Mouse (Mus musculus) ES-Bruce4 (cell line): ENCODE data around the gene Gm3952.

ENCODE experiments used
- CTCF ChIP-seq: IDR thresholded peaks from one replicate; pipeline ENCODE4 v1.8.1; 2011; ENCODE audit warnings: low read depth, low read length
- EP300 ChIP-seq: IDR thresholded peaks from 2 replicates; pipeline ENCODE4 v1.6.1; 2011; ENCODE audit warnings: low read depth, low read length; ENCODE audit not compliant: insufficient read depth
- POLR2A ChIP-seq: IDR thresholded peaks from one replicate; pipeline ENCODE4 v1.8.1; 2011; ENCODE audit warnings: low read length; ENCODE audit not compliant: insufficient read depth

DNA sequence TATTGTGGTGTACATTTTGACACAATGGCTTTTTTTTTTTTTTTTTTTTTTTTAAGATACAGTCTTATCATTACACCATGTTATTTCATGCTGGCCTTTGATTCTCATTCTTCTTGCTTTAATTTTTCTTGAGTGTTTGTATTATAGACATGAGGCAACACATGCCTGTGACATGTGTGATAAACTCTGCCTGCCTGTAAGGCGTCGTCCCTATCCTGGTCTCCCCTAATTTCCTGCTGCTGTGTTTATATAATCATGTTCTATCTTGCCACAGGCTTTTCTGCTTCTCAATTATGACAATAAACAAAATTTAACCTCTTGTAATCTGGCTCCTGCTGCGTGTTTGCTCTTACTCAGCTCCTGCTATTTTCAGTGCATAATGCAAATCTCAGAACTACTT lies 100.5 kb downstream of the Gm3952 start:
- TF ChIP-seq CTCF = no peak
- TF ChIP-seq POLR2A = no peak
- no peak for TF ChIP-seq EP300
